Mouse (Mus musculus) spleen, postnatal 14 days (tissue): ENCODE measurements at regions not wholly inside any gene's neighbourhood (a gene's known extent, or its start where the extent isn't known, plus 50 kb on each side); places are given as distances from the start of the nearest gene placed in this dataset.

Experiments used
- DNase-seq, 2 experiments: peaks; one replicate each; pipeline ENCODE4 v3.0.0; 2021 to 2022; ENCODE audit warnings: low spot score in 2 of 2

DNA sequence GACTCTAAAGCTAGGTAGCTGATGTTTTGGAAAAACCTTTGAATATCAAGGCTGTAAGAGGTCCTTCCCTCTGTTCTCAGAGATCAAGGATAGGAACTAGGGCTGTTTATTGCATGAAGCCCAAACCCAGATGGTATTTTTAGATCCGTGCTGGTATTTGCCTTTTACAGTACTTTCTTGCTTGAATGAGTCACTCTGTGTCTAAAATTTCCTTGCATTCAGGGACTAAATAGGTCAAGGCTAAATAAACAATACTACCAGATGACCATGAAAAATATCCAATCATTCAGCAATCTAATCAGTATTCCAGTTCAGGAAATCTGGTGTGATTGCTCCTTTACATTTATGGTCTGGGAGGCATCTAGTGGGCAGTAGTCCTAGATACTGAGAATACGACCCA is 243.6 kb downstream of the Btg1 start:
- DNase-seq: no peak

GRCm38 (mm10) chr10:96863230-96863629 is 246.4 kb downstream of the Btg1 start:
- no peak for DNase-seq

- DNase-seq: no peak
Measured at GRCm38 (mm10) chr10:96866468-96866867, 249.7 kb downstream of the Btg1 start.

- DNase-seq: no peak
Measured at GRCm38 (mm10) chr10:96871559-96872160, 254.9 kb downstream of the Btg1 start.

DNA sequence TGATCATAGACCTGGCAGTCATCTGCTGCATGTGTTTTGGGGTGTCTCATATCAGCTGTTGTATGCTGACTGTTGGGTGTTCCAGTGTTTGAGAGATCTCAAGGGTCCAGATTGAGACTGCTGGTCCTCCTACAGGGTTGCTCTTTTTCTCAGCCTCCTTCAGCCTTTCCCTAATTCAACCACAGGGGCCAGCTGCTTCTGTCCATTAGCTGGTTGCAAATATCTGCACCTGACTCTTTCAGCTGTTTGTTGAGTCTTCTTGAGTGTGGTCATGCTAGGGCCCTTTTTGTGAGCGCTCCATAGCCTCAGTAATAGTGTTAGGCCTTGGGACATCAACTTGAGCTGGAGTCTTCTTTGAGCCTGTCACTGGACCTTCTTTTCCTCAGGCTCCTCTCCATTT is 257.8 kb downstream of the Btg1 start:
- DNase-seq: no peak

DNA sequence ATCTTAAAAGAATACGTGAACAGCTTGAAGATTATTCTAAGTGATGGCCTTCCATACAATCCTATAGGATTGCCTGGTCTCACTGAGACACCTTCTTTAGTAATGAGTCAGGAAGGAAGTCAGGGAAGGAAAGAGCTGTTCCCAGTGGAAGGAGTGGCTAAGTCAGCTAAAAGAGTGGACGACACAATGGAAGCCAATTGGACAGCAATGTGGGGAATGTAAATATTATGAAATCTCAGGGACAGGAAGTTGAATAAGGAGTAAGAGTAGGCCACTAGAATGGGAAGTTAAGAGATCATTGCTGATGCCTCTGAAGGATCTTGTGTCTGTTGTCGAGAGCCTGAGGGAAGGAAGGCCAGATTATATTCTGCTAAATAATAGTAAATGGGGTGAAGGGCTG is 258.9 kb downstream of the Btg1 start:
- no peak for DNase-seq

DNA sequence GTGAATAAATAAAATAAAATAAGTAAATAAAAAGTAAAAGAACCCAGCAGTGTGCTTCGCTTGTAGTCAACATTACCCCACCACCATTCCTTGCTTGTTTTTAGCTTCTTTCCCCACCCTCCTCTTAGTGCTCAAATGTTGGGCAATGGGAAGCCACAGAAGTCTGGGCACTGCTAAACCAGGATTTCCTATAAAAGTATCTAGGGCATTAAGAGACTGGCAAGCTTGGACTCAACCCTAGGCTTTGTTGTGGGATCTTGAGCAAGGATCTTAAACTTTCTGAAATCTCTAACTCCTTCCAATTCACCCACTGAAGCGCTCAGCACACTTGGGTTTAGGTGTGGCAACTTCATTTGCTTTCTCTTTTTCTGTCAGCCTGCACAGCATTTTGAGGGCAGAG is 262.6 kb downstream of the Btg1 start:
- DNase-seq: no peak

DNA sequence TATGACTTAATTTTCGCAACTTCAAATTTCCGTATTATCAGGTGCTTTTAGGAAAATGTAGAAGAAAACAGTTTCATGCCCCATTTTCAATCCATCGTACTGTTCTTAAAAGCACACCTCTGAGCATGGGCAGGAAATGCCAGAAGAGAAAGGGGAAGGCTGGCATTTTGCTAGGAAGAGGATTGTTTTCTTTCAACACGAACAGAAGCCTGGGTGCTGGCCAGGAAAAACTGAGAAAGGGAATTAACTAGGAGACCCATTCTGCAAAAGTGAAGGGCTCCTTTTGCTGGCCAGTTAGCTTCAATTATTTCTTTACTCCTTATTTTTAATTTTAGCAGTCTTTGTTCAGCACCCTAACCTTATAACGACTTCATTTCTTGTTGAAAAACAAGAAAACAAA is 264.0 kb downstream of the Btg1 start:
- DNase-seq: no peak

- no peak for DNase-seq
Measured at GRCm38 (mm10) chr10:96881212-96881611, 264.4 kb downstream of the Btg1 start.

DNA sequence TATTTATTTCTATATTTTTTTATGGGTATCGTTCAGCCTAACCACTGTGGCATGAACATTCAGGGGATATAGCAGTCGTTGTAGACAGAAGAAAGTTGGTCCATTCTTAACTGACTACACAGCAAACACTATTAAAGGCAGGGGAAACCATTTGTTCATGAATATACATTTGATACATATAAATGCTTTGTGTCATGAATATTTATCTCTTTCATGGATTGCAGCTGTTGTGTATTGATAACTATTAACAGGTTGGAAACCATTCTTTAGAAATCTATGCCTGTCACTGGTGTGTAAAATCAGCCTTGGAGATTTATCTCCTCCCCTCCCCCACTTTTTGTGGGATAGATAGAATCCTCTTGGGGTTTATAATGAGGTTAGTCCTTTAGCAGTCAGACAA is 264.9 kb downstream of the Btg1 start:
- no peak for DNase-seq

DNA sequence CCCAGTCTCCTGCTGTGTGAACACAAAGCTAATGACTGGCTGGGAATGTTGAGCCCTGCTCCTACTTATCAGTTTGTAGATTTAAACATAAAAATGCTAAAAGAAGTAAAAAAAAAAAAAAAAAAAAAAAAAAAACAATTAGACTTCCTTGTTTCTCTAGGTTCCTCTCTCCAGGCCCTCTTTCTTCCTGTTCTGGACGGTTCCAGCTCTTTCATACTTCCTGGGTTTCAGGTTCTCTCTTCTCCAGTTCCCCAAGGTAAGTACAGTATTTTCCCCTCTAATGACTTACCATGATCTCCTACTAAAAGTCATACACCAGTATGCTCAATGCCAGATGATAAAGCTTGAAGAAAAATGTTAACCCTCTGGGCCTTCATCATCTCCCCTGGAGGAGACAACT is 284.3 kb downstream of the Btg1 start:
- DNase-seq: no peak

- DNase-seq: no peak
Measured at GRCm38 (mm10) chr10:96905098-96905809, 288.4 kb downstream of the Btg1 start.

DNA sequence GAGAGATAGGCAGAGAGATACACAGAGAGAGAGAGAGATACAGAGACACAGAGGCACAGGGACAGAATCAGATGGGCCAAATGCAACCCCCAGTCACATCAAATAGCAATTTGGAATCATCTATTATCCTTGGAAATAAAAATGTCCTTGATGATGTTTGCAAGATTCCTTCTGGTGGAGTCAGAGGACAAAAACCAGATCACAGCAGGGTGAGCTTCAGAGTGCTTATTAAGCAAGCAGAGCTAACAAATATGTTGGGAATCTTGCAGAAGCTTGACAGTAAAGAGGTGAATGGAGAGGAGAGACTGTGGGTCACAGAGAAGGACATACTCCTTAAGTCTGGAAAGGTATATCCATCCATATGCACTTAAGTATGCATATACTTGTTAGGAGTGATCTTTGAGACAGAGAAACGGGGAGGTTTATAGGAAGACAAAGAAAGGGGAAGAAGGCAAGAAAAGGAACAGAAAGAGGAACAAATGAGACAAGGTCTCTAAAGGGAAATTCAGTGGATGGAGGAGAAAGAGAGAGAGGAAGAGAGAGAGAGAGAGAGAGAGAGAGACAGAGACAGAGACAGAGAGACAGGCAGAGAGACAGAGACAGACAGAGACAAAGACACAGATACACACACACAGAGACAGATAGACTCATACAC is 293.0 kb downstream of the Btg1 start:
- no peak for DNase-seq

GRCm38 (mm10) chr10:96921181-96921580 is 304.4 kb downstream of the Btg1 start:
- DNase-seq: no peak

- no peak for DNase-seq
Measured at GRCm38 (mm10) chr10:96924266-96924672, 307.5 kb downstream of the Btg1 start.

GRCm38 (mm10) chr10:96924722-96925121 is 307.9 kb downstream of the Btg1 start:
- no peak for DNase-seq

- DNase-seq: no peak
Measured at GRCm38 (mm10) chr10:96925771-96926170, 309.0 kb downstream of the Btg1 start.

DNA sequence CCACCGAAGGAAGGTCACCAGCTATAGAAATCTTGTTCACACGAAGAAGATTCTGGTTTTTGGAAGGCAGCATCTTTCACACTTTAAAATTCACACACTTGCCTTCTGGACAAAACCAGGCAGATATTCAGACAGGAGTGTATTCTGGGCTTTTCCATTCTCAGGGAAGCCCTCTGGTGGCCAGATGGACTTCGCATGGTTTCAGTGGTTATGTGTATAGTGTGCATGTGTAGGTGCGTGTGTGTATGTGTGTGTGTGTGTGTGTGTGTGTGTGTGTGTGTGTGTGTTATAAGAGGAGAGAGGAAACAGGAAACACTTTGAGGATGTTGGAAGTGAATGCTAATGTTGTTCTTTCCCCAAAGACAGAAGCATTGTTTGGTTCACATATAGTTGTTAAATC is 317.9 kb downstream of the Btg1 start:
- peak; percentile 12 to 24 for DNase-seq

- DNase-seq: no peak
Measured at GRCm38 (mm10) chr10:96940887-96941518, 324.2 kb downstream of the Btg1 start.

- no peak for DNase-seq
Measured at GRCm38 (mm10) chr10:96944229-96944628, 327.4 kb downstream of the Btg1 start.

DNA sequence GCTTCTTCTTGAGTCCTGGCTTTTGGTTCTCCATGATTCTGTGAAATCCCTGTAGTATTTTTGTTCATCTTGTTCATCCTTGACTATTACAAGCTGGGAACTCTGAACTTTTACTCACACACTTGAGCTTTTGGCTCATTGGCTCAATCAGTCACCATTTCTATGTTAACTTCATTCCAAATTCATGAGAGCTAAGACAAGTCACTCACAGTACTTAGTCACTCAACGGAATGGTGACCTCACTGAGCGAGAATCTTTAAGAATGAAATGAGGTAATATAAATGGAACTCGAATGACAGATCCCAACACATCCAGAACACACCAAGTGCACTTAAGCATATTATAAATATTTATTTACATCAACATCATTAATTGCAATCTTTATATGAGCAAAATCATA is 331.2 kb downstream of the Btg1 start:
- no peak for DNase-seq

DNA sequence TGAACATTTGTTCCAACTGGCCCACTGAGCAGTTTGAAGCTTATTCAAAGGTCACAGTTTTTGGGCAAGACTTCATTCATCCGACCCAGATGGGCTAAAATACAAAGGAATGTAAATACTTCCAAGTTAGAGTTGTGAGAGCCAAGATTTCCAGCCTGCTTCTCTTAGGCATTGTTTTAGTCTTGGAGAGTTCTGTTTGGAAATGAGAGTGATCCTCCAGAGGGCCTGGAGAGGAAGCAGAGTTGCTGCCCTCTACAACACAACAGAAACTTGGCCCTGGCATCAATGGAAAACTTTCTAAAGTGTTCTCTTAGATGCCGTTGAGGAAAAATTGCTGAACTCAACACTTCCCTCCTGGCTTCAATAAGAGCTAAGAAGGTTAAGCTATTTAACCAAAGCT is 332.1 kb downstream of the Btg1 start:
- no peak for DNase-seq
